Mouse (Mus musculus): ENCODE results near the gene Il1rapl2. TPM values are rescaled to one million over a fixed set of nuclear protein-coding genes. Genes with fewer than 3 reads are reported as not detected.
"Not testable (repeated sequence)": the region's sequence is repeated elsewhere in the genome, so short reads cannot be mapped to it uniquely, and the experiment has no call there.

Il1rapl2 gene
- total RNA-seq, 2 experiments from 2014 or later: 6.7 to 7.0 TPM

GRCm38 (mm10) chrX:138103954-138104353, 533.5 kb downstream of the Il1rapl2 start:
- intact Hi-C loops (cut with DNase I): no loop called here
- no peak for DNase-seq (ENCODE audit: low spot score in 2 of 2)

GRCm38 (mm10) chrX:138104668-138105067, 534.3 kb downstream of the Il1rapl2 start:
- intact Hi-C loops (cut with DNase I): no loop called here
- no peak for DNase-seq (ENCODE audit: low spot score in 2 of 2)

GRCm38 (mm10) chrX:138170146-138170545, 599.7 kb downstream of the Il1rapl2 start:
- DNase-seq (ENCODE audit: low spot score in 2 of 2): peak; percentile 13 to 29
- intact Hi-C loops (cut with DNase I): loop anchor here (5.0 to 10.0 kb wide), 2 partner anchors 505 to 598 kb away; partner anchors contain the start of gene Il1rapl2

- no peak for DNase-seq (ENCODE audit: low spot score in 2 of 2)
- intact Hi-C loops (cut with DNase I): no loop called here
Observed at GRCm38 (mm10) chrX:138209480-138209879, 639.1 kb downstream of the Il1rapl2 start, which contains the start of gene Tex13a. Gene Tex13a, minus strand, starts transcription at chrX:138209580.

GRCm38 (mm10) chrX:138234626-138235025, 664.2 kb downstream of the Il1rapl2 start:
- no peak for DNase-seq (ENCODE audit: low spot score in 2 of 2)
- intact Hi-C loops (cut with DNase I): no loop called here

DNA sequence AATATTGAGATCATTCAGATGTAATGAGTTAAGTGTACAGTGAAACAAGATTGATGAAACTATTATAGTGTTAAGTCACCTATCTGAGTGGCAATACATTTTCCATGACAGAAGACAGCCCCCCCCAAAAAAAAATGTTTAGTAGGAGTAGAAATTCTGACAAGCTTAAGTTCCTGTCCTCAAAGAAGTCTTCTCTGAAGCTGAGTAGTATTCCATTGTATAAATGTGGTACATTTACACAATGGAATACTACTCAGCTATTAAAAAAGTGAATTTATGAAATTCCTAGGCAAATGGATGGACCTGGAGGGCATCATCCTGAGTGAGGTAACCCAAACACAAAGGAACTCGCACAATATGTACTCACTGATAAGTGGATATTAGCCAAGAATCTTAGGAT, 778.3 kb downstream of the Il1rapl2 start:
- intact Hi-C loops (cut with DNase I); DNase-seq (ENCODE audit: low spot score in 2 of 2): not testable (repeated sequence)

GRCm38 (mm10) chrX:138433794-138434193, 863.4 kb downstream of the Il1rapl2 start:
- intact Hi-C loops (cut with DNase I): no loop called here
- DNase-seq (ENCODE audit: low spot score in 2 of 2): peak in 1 of 2 experiments; percentile 20

- intact Hi-C loops (cut with DNase I): no loop called here
- DNase-seq (ENCODE audit: low spot score in 2 of 2): peak in 1 of 2 experiments; percentile 25
Observed at GRCm38 (mm10) chrX:138437939-138438338, 867.5 kb downstream of the Il1rapl2 start.

DNA sequence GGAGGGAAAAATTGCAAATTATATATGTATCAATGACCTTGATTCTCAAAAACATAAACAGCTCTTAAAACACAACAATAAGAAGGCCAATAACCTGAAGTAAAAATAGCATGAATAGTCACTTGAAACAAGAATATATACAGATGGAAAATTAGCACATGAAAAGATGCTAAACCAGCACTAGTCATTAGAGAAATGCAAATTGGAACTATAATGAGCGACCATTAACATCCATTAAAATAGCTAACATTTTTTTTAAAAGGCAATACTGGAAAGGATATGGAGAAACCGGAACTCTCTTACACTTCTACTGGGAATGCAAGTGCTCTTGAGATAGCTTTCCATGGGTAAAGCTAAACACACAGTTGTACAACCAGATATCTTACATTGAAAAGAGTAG, 879.4 kb downstream of the Il1rapl2 start:
- DNase-seq (ENCODE audit: low spot score in 2 of 2): no peak
- intact Hi-C loops (cut with DNase I): no loop called here

- peak in 1 of 2 experiments; percentile 21 for DNase-seq (ENCODE audit: low spot score in 2 of 2)
- intact Hi-C loops (cut with DNase I): no loop called here
Observed at GRCm38 (mm10) chrX:138478488-138478887, 908.1 kb downstream of the Il1rapl2 start.

DNA sequence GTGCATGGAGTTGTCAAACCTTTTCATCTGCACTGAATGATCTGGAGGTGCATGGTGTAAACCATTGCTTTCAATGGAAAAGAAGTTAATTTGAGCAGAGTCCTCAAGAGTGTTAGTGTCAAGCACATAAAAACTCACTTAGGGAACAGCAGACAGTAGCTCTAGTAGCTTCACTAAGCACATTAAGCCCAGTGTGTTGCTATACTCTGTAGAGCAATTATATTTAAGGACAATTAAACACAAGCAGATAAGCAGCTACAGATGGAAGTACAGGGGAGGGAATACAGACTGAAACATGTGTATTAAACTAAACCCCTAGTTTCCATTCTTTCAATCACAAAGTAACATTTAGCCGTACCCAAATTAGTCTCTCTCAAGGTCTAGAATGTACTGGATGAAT, 930.1 kb downstream of the Il1rapl2 start:
- no peak for DNase-seq (ENCODE audit: low spot score in 2 of 2)
- intact Hi-C loops (cut with DNase I): no loop called here

GRCm38 (mm10) chrX:138505049-138505448, 934.6 kb downstream of the Il1rapl2 start:
- intact Hi-C loops (cut with DNase I): no loop called here
- DNase-seq (ENCODE audit: low spot score in 2 of 2): no peak

GRCm38 (mm10) chrX:138620106-138620505, 1049.7 kb downstream of the Il1rapl2 start:
- DNase-seq (ENCODE audit: low spot score in 2 of 2): no peak
- intact Hi-C loops (cut with DNase I): no loop called here

- no peak for DNase-seq (ENCODE audit: low spot score in 2 of 2)
- intact Hi-C loops (cut with DNase I): no loop called here
Observed at GRCm38 (mm10) chrX:138625311-138625710, 1054.9 kb downstream of the Il1rapl2 start.

- no peak for DNase-seq (ENCODE audit: low spot score in 2 of 2)
- intact Hi-C loops (cut with DNase I): no loop called here
Observed at GRCm38 (mm10) chrX:138722372-138722771, 1152.0 kb downstream of the Il1rapl2 start.

- no peak for DNase-seq (ENCODE audit: low spot score in 2 of 2)
- intact Hi-C loops (cut with DNase I): no loop called here
Observed at GRCm38 (mm10) chrX:138800958-138801357, 1230.5 kb downstream of the Il1rapl2 start.

- peak in 1 of 2 experiments; percentile 29 for DNase-seq (ENCODE audit: low spot score in 2 of 2)
- intact Hi-C loops (cut with DNase I): no loop called here
Observed at GRCm38 (mm10) chrX:138831876-138832275, 1261.5 kb downstream of the Il1rapl2 start.

DNA sequence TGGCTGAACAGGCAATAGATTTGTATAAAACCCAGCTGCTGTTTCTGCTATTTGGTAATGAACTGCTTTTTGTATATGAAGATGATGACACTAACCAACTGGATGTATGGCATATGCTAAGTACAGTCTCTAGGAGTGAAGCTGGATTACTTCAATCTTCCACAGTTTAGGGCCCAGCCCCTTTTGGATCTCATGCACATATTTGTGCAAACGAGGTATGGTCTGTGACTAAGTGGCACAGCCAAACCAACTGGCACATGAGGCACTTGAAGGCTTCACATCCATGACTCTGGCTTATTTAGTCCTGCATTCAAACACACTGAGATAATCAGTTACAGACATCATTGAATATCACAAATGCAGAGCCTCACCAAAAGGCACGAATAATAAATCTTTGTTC, 1263.5 kb downstream of the Il1rapl2 start:
- intact Hi-C loops (cut with DNase I): no loop called here
- DNase-seq (ENCODE audit: low spot score in 2 of 2): no peak

GRCm38 (mm10) chrX:138838381-138838780, 1268.0 kb downstream of the Il1rapl2 start:
- intact Hi-C loops (cut with DNase I): no loop called here
- DNase-seq (ENCODE audit: low spot score in 2 of 2): no peak
